Mouse (Mus musculus) heart, adult 2 months (tissue): ENCODE measurements at regions not wholly inside any gene's neighbourhood (a gene's known extent, or its start where the extent isn't known, plus 50 kb on each side); places are given as distances from the start of the nearest gene placed in this dataset.
A peak's percentile ranks its signal among the peaks of the same experiment; 100 is the strongest.

Source experiments
- DNase-seq, 2 experiments: peaks; one replicate each; pipeline ENCODE4 v3.0.0; 2021
- H3K27ac ChIP-seq: fragments of 200-600 bp; 2 replicates; pipeline ENCODE4 v1.8.1; 2022
- H3K27me3 ChIP-seq: fragments of 200-500 bp; 2 replicates; pipeline ENCODE4 v1.6.1; 2012; ENCODE audit warnings: mild to moderate bottlenecking, low read length, inconsistent platforms, mixed read lengths; ENCODE audit not compliant: control insufficient read depth, insufficient read depth
- H3K36me3 ChIP-seq: fragments of 200-500 bp; 2 replicates; pipeline ENCODE4 v1.6.1; 2012; ENCODE audit warnings: low read length, inconsistent platforms; ENCODE audit not compliant: control insufficient read depth, insufficient read depth
- H3K4me1 ChIP-seq: fragments of 200-500 bp; 2 replicates; pipeline ENCODE4 v1.6.1; 2011; ENCODE audit warnings: low read length; ENCODE audit not compliant: control insufficient read depth, insufficient read depth
- H3K4me3 ChIP-seq: fragments of 200-600 bp; 2 replicates; pipeline ENCODE4 v1.8.1; 2022
- H3K79me2 ChIP-seq: fragments of 200-500 bp; replicated peaks from 2 replicates; pipeline ENCODE4 v1.6.1; 2012; ENCODE audit warnings: mild to moderate bottlenecking, inconsistent platforms, low read length, moderate library complexity, mixed read lengths; ENCODE audit not compliant: control insufficient read depth, insufficient read depth
- H3K9ac ChIP-seq: fragments of 200-500 bp; 2 replicates; pipeline ENCODE4 v1.6.1; 2012; ENCODE audit warnings: low read depth, mild to moderate bottlenecking, control low read depth, inconsistent platforms, low read length, mixed read lengths
- CTCF ChIP-seq: fragments of 200-600 bp; IDR thresholded peaks from 2 replicates; pipeline ENCODE4 v1.8.1; 2022; ENCODE audit warnings: antibody characterized with exemption, mild to moderate bottlenecking, moderate library complexity
- EP300 ChIP-seq: fragments of 200-500 bp; IDR thresholded peaks from 2 replicates; pipeline ENCODE4 v1.6.1; 2011; ENCODE audit warnings: low read depth, low read length, control low read depth; ENCODE audit not compliant: insufficient read depth
- POLR2A ChIP-seq: fragments of 200-500 bp; IDR thresholded peaks from 2 replicates; pipeline ENCODE4 v1.6.1; 2011; ENCODE audit warnings: mild to moderate bottlenecking, low read depth, low read length, control low read depth; ENCODE audit not compliant: insufficient read depth
- WGBS: fragments of 180-500 bp; shearing (Covaris S2); methylation state at CpG from one replicate; pipeline ENCODE4 v1.1.7; 2018; 5-methylcytosine and 5-hydroxymethylcytosine counted together
- intact Hi-C: fragments of 180-260 bp; cut with DNase I; formaldehyde crosslinking; loops from one replicate; pipeline ENCODE4 v1.15.1; 2025

DNA sequence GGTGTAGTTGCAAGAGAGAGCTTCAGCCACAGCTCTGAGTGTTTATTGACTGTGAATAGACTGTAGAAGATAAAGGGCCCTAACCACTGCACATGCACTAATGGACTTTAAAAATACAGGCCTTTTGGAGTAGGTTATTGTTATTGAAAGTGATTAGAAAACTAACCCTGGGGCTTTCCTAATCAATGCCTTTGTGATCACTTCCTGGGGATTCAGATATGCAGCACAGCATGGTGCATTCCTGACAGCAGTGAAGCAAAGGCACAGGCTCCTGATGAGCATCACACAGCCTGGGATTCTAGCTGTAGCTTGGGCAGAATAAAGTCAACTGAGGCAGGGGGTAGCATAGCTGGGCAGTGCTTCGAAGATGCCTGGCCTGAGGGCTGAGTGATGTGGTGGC is 87.3 kb downstream of the Gm11077 start:
- DNase-seq = no peak
- no peak overlapping the region for H3K4me3 ChIP-seq
- H3K9ac ChIP-seq = no peak overlapping the region
- H3K79me2 ChIP-seq = no peaks in the 10 kb centered on the region
- no peaks in the 10 kb centered on the region for H3K27me3 ChIP-seq
- no peaks in the 10 kb centered on the region for H3K36me3 ChIP-seq
- TF ChIP-seq CTCF (no peak), EP300 (no peak), POLR2A (no peak)
- peaks cover 2% of the 10 kb centered on the region for H3K4me1 ChIP-seq
- intact Hi-C loops = no loop called here
- 16% methylated on average over 1 of the region's 1 CpGs for WGBS
- H3K27ac ChIP-seq = no peak overlapping the region

DNA sequence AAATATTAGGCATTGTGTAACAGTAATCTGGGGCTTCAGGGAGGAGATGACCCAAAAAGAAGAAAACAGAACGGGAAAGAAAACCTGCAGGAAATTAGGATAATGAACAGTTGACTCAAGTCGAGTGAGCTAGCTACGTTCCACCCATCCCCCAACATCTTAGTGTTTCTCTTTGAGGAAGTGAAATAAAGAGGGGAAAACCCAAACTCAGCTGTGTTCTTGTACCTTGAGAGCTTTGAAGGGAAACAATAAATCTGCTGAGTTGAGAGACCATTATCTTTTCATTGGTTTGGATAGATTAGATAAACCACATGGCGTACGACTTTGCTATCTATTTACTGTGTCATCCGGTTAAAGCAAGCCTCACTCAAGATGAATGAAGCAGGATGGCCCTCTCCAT is 87.7 kb downstream of the Gm11077 start:
- WGBS = 22% methylated on average over 6 of the region's 6 CpGs
- DNase-seq = no peak
- H3K9ac ChIP-seq = no peak overlapping the region
- intact Hi-C loops = no loop called here
- H3K4me3 ChIP-seq = no peak overlapping the region
- H3K79me2 ChIP-seq = no peaks in the 10 kb centered on the region
- TF ChIP-seq CTCF = no peak
- TF ChIP-seq EP300 = no peak
- no peaks in the 10 kb centered on the region for H3K27me3 ChIP-seq
- peaks cover 2% of the 10 kb centered on the region for H3K4me1 ChIP-seq
- H3K27ac ChIP-seq = no peak overlapping the region
- no peaks in the 10 kb centered on the region for H3K36me3 ChIP-seq

DNA sequence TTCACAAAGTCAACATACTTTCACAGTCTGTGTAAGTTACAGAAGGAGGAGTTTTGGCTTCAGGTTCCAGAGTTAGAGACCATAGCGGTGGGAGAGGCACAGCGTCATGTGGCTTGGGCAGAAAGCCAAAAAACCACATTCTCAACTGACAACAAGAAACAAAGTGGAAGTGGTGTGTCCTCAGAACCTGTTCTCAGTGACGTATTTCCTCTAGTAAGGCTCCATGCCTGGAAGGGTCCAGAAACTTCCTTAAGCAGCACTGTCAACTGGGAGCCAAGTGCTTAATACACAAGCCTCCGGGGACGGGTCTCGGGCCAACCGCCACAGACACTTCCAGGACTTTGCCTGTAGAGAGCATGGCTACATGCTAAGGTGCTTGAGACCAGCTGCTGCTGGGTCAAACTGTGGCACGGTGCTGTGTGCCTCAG is 90.4 kb downstream of the Gm11077 start:
- H3K79me2 ChIP-seq = no peaks in the 10 kb centered on the region
- no peak overlapping the region for H3K9ac ChIP-seq
- WGBS = 40% methylated on average over 8 of the region's 8 CpGs
- no peak overlapping the region for H3K27ac ChIP-seq
- no peak overlapping the region for H3K4me3 ChIP-seq
- peak in 1 of 2 experiments; percentile 4 for DNase-seq
- intact Hi-C loops = no loop called here
- no peaks in the 10 kb centered on the region for H3K27me3 ChIP-seq
- H3K36me3 ChIP-seq = no peaks in the 10 kb centered on the region
- peaks cover 2% of the 10 kb centered on the region for H3K4me1 ChIP-seq
- TF ChIP-seq POLR2A = no peak
- TF ChIP-seq CTCF = no peak
- no peak for TF ChIP-seq EP300

DNA sequence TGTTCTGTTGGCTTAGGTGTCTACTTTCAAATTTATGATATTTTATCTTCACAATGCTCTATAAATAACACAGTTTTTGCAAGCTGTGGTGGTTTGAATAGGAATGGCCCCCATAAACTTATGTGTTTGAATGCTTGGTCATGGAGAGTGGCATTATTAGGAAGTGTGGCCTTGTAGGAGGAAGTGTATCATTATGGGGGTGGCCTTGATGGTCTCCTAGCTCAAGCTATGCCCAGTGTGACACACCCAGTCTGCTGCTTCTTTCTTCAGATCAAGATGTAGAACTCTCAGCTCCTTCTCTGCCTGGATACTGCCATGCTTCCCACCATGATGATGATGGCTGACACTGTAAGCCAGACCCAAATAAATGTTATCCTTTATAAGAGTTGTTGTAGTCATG is 97.4 kb downstream of the Gm11077 start:
- intact Hi-C loops = no loop called here
- H3K4me3 ChIP-seq = no peak overlapping the region
- H3K4me1 ChIP-seq = no peaks in the 10 kb centered on the region
- TF ChIP-seq POLR2A (no peak), EP300 (no peak), CTCF (no peak)
- H3K9ac ChIP-seq = no peak overlapping the region
- no peaks in the 10 kb centered on the region for H3K27me3 ChIP-seq
- DNase-seq = no peak
- H3K27ac ChIP-seq = no peak overlapping the region
- H3K79me2 ChIP-seq = no peaks in the 10 kb centered on the region
- H3K36me3 ChIP-seq = no peaks in the 10 kb centered on the region

DNA sequence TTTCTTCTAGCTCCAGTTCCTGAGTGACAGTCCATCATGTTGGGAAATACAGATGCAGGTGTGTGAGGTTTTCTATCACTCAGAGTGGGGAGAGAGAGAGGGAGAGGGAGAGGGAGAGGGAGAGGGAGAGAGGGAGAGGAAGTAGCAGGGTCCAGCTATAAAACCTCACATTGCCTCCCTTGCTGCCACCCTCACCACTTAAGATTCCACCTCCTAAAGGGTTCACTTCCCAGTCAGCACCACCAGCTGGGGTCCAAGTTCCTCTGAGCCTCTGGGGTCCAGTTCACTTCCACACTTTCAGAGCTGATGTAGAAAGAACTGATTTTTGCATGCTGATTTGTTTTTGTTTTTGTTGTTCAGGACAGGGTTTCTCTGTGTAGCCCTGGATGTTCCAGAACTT is 98.6 kb downstream of the Gm11077 start:
- intact Hi-C loops = no loop called here
- H3K9ac ChIP-seq = no peak overlapping the region
- no peak for DNase-seq

DNA sequence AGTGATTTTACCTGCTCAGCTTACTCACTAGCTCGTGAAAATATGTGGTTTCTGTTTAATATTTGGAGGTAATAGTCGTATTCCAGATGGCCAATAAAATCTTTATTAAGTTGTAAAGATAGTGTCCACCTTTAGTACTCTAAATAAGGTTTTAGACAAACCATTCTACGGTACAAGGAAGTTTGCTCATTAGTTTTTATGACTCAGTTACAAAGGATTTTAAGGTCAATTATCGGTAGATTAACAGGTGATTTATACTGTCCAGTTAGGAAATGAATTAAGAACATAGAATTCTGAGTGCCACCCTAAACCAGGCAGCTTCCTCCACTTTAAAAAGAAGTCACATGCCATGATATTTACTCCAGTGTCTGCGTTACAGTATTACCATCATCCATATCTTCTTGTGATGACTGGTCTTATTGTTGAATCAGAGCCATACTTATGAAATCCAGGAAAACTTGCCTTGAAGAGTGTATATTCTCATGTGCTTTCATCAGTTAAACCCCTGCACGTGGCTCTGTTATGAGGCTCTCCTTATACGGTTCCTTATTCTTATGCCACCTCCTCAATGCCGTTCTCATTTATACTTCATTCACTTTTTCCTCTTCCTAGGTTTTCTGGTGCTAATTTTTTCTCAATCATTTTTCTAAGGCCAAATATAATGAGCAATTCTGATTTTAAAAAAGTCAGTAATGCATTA is 114.4 kb downstream of the Gm11077 start:
- intact Hi-C loops = no loop called here
- Histone ChIP-seq H3K9ac (no peak overlapping the region), H3K27ac (no peak overlapping the region), H3K4me1 (no peaks in the 10 kb centered on the region), H3K4me3 (no peak overlapping the region), H3K36me3 (no peaks in the 10 kb centered on the region), H3K27me3 (no peaks in the 10 kb centered on the region), H3K79me2 (no peaks in the 10 kb centered on the region)
- no peak for DNase-seq
- 81% methylated on average over 8 of the region's 8 CpGs for WGBS
- TF ChIP-seq EP300 (no peak), POLR2A (no peak), CTCF (no peak)

More for the DNA sequence above, 98.6 kb downstream of the Gm11077 start:
- Histone ChIP-seq H3K27me3 (no peaks in the 10 kb centered on the region), H3K79me2 (no peaks in the 10 kb centered on the region), H3K4me1 (no peaks in the 10 kb centered on the region), H3K27ac (no peak overlapping the region), H3K4me3 (no peak overlapping the region), H3K36me3 (no peaks in the 10 kb centered on the region)
- TF ChIP-seq CTCF (no peak), EP300 (no peak), POLR2A (no peak)
